Mouse (Mus musculus) gastrocnemius, adult 2 months (tissue): ENCODE results near the gene Rapgef5. TPM values are rescaled to one million over a fixed set of nuclear protein-coding genes. Genes with fewer than 3 reads are reported as not detected.

Experiments used
- DNase-seq: peaks from one replicate; pipeline ENCODE4 v3.0.0; 2022
- H3K27ac ChIP-seq: fragments of 200-600 bp; 2 replicates; pipeline ENCODE4 v1.8.1; 2022; ENCODE audit warnings: mild to moderate bottlenecking
- H3K4me3 ChIP-seq: fragments of 200-600 bp; 2 replicates; pipeline ENCODE4 v1.8.1; 2022; ENCODE audit warnings: mild to moderate bottlenecking, moderate library complexity
- CTCF ChIP-seq: fragments of 200-600 bp; IDR thresholded peaks from 2 replicates; pipeline ENCODE4 v1.8.1; 2022; ENCODE audit warnings: antibody characterized with exemption, mild to moderate bottlenecking, moderate library complexity
- intact Hi-C: fragments of 180-260 bp; cut with DNase I; formaldehyde crosslinking; loops from one replicate; pipeline ENCODE4 v1.15.1; 2025
- total RNA-seq, 2 experiments: library from RNA; stranded (reverse); gene quantifications; 2 replicates each; pipeline ENCODE4 v1.2.3; 2021

Gene Rapgef5
- total RNA-seq, 2 experiments from 2014 or later: 4.1 to 5.4 TPM

DNA sequence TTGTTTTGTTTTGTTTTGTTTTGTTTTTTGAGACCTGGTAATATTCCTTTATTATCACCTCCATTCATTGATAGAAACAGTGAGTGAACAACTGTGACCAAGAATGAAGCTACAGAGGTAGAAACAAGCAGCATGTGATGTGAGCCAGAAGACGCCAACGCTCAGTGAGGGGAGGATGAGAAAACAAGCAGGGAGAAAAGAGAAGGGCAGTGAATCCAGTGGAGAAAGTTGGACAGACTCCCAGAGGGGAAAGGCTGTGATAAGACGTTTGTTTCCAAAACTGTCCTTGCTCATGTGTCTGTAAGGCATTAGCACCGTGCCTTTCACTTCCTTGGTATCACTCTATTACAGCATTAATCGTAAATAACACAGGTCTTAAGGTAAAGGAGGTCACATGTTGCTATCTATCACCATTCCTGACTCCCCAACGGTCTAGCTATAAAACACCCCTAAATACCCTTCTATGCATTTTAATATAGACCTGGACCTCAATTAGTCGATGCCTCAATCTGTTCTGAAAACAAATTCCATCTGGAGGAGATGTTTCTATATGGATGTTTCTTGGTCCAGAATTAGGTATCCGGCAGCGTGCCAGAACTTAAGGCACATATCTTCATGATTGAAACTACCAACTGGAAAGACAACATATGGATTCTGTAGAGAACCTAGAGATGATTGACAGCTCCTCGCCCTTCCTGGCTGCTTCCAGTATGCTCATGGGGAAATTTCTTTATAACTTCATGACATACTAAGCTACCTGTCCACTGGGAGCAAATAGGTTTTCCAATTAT lies 153.5 kb downstream of the Rapgef5 start:
- no peak overlapping the region for H3K4me3 ChIP-seq
- peak overlapping the region; percentile 74 for H3K27ac ChIP-seq
- no peak for TF ChIP-seq CTCF
- intact Hi-C loops: no loop called here
- DNase-seq: no peak

DNA sequence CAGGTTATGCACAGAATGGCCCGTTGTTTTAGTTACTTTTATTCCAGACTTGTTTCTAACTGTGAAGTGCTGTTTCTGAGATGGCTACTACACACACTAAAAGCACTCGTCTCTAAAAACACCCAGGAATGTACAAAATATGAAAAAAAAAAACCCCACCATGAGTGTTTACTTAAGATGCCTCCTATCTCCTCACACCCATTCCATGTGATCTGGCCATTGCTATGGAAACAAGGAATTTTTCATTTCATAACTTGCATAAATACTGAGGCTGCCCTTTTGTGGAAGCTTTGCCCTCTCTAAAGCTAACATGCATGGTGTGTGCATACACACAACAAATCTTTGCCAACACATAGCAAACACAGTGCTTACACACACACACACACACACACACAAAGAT lies 156.9 kb downstream of the Rapgef5 start:
- TF ChIP-seq CTCF: no peak
- Histone ChIP-seq H3K4me3 (no peak overlapping the region), H3K27ac (no peak overlapping the region)
- DNase-seq: no peak
- intact Hi-C loops: no loop called here

DNA sequence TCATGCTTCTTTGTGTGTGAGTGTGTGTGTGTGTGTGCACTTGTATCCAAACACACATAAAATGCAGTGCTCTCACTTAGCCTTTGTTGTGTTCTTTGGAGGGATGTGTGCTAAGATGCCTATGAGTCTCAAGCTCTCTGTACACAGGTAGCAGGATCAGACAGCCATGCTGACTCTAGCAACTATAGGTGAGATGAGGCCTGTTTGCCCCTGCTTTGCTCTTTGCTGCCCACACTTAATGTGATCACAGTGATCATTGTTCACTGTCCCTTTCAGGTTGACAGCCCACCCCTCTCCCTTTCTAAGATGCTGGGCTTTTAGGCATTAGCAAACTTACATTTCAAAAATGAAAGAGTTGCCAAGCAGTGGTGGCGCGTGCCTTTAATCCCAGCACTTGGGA lies 158.2 kb downstream of the Rapgef5 start:
- intact Hi-C loops: no loop called here

DNA sequence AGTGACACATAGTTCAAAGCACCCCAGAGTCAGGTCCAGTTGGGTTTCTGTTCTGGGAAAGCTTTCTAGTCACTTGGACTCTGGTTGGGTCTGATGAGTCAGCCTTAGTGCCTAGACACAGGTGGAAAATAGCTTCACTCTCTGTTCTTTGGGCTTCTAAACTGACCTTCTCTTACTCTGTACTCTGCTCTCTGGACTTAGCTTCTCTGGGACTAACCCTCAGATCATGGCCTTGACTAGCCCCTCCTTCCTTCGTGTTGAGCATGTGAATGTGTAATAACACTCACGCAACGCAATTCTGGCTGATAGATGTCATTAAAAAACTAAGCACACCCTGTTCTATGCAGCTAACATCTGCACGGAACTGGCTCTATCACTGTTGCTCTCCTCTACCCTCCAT lies 160.0 kb downstream of the Rapgef5 start:
- H3K4me3 ChIP-seq: no peak overlapping the region
- intact Hi-C loops: no loop called here
- DNase-seq: no peak
- H3K27ac ChIP-seq: no peak overlapping the region
- TF ChIP-seq CTCF: no peak

More for the DNA sequence above, 158.2 kb downstream of the Rapgef5 start:
- Histone ChIP-seq H3K4me3 (no peak overlapping the region), H3K27ac (no peak overlapping the region)
- no peak for DNase-seq
- TF ChIP-seq CTCF: no peak

DNA sequence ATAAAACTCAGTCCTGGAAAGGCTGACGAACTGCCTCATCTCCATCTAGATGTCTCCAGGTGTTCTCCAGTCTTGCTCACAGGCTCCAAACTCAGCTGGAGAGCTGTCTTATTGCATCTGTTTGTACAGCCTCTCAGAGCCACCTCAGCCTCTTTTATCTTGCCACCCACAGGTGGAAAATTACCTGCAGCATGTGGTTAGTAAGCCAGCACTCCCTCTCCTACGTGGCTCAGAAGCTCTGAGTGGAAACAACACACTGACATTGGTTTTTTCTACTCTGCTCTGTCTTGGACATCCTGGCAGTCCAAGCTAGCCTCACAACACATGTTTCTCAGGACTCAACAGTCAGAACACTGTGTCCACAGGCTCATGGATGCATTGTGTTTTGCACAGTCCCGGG lies 162.6 kb downstream of the Rapgef5 start:
- no peak for DNase-seq
- intact Hi-C loops: no loop called here
- TF ChIP-seq CTCF: no peak
- H3K27ac ChIP-seq: peak overlapping the region; percentile 40; the same call in 1 of the 2 replicates
- H3K4me3 ChIP-seq: no peak overlapping the region

DNA sequence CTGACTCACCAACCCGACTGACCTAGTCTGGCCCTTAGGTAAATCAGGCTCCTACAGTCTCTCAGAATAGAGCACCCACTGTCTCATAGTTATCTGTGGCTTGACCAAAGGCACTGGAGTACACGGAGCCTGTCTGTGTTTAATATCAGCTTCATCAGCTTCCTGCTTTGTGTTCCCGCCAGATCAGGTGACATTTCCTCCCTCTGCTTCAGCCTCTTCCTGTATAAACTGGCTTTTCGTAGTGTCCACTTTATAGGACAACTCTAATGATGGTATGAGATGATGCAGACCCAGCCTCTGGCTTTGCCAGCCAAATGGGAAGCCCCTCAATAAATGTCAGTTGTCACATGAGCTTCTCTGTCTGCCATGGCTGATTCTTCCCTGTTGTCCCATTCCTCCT lies 163.5 kb downstream of the Rapgef5 start:
- intact Hi-C loops: no loop called here
- Histone ChIP-seq H3K27ac (peak overlapping the region; percentile 35; the same call in 1 of the 2 replicates), H3K4me3 (no peak overlapping the region)
- no peak for TF ChIP-seq CTCF
- no peak for DNase-seq

DNA sequence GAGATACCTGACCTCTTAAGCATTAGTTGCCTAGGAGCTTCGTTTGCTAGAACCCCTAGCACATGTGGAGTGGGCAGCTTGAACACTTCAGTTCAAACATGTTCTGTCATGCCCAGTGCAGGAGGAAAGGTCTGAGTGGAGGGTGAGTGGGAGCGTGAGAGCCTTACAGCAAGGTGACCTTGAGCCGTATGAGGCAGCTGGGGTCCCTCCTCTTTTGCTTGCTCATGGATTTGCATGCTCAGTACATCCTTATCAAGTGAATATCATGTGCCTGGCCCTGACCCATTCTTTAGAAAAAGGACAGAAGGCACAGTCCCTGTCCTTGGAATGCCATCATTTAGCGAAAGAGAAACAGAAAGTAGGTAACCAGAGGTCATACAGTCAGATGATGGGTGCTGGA lies 165.0 kb downstream of the Rapgef5 start:
- Histone ChIP-seq H3K4me3 (no peak overlapping the region), H3K27ac (no peak overlapping the region)
- no peak for DNase-seq
- no peak for TF ChIP-seq CTCF
- intact Hi-C loops: no loop called here

DNA sequence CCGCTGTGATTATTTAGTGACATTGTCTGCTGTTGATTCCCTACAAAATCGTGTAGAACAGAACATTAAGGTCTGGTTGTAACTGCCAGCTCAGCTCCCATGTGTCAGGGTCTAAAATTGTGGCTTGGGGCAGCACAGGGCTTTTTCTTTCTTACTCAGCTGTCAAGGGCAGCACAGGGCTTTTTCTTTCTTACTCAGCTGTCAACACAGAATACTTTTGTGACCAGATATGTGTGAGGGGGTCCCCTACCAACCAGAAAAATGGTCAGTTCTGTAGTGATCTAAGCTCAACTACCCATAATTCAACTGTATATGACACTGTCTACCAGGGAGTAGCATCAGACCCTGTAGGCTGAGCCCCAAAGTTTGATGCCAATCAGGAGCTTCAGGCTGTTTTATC lies 167.1 kb downstream of the Rapgef5 start:
- DNase-seq: no peak
- TF ChIP-seq CTCF: no peak
- intact Hi-C loops: no loop called here
- no peak overlapping the region for H3K27ac ChIP-seq
- H3K4me3 ChIP-seq: no peak overlapping the region

DNA sequence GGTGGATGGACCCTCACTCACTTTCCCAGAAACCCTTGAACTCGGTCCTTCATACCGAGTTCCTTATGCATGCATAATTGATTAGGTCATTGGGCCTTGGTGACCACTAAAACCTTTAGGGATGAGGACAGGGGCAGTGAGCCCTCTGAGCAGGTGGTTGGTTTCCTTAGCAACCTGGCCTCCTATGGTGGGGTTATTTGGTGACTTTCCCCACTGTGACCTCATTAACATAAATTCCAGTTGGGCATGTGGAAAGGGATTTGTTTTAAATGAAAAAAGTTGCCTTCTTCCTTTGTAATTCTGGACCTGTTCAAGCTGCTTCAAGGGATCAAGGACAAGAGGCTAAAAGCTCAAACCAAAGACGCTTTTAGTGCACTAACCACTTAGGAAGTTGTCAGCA lies 167.7 kb downstream of the Rapgef5 start:
- intact Hi-C loops: no loop called here
- no peak for TF ChIP-seq CTCF
- DNase-seq: no peak

DNA sequence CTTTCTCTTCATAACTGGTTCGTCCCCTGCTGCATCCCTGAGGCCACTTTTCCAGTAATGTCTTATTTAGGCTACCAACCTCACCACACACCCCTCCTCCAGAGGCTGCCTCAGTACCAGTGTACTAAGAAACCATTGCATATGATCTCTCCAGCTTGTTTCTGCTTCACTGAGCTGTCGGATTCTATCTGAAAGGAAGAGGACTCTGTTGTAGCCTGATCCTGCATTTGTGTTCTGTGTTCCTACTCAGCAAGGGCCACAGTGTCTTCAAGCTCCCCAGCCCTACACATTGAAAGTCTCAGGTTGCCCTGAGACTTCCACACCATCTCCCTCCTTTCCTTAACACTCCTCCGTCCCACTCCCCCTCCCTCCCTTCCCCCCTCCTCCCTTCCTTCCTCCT lies 168.5 kb downstream of the Rapgef5 start:
- Histone ChIP-seq H3K27ac (no peak overlapping the region), H3K4me3 (no peak overlapping the region)
- no peak for DNase-seq
- no peak for TF ChIP-seq CTCF
- intact Hi-C loops: no loop called here

More for the DNA sequence above, 167.7 kb downstream of the Rapgef5 start:
- Histone ChIP-seq H3K27ac (no peak overlapping the region), H3K4me3 (no peak overlapping the region)

DNA sequence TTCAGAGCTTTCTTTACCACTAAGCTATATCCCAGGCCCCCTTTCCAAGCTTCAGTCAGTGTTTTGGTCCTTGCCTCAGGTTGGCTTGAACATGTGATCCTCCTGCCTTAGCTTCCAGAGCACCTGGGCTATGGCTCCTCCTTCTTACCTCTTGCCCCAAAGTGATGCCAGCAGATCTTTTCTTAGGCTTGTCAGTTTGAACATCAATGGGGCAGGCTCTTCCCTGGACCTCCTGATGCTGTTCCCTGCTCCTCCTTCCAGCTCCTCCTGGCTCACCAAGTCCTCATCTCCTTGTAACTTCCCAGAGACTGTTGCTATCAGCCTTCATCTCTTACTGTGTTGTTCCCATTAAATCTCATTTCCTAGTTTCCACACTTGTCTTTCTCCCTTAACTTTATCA lies 169.1 kb downstream of the Rapgef5 start:
- TF ChIP-seq CTCF: no peak
- no peak for DNase-seq
- Histone ChIP-seq H3K27ac (no peak overlapping the region), H3K4me3 (no peak overlapping the region)
- intact Hi-C loops: no loop called here

DNA sequence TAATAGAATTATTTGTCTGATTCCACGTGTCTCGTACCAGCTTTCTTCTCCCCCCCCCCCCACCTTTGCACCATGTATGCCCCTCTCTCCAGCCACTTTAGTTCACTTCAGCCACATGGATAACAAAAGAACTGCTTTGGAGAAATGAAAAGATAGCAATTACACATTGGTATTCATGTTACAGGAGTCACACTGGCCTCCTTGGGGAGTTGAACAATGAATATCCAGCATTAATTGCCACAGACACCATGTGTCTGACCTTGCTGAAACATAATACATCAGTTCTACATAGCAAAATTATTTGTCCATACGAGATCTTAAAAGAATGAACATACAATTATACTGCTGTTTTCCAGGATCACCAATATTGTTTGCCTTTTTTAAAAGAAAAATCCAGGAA lies 170.5 kb downstream of the Rapgef5 start:
- Histone ChIP-seq H3K27ac (no peak overlapping the region), H3K4me3 (no peak overlapping the region)
- no peak for DNase-seq
- no peak for TF ChIP-seq CTCF
- intact Hi-C loops: no loop called here

DNA sequence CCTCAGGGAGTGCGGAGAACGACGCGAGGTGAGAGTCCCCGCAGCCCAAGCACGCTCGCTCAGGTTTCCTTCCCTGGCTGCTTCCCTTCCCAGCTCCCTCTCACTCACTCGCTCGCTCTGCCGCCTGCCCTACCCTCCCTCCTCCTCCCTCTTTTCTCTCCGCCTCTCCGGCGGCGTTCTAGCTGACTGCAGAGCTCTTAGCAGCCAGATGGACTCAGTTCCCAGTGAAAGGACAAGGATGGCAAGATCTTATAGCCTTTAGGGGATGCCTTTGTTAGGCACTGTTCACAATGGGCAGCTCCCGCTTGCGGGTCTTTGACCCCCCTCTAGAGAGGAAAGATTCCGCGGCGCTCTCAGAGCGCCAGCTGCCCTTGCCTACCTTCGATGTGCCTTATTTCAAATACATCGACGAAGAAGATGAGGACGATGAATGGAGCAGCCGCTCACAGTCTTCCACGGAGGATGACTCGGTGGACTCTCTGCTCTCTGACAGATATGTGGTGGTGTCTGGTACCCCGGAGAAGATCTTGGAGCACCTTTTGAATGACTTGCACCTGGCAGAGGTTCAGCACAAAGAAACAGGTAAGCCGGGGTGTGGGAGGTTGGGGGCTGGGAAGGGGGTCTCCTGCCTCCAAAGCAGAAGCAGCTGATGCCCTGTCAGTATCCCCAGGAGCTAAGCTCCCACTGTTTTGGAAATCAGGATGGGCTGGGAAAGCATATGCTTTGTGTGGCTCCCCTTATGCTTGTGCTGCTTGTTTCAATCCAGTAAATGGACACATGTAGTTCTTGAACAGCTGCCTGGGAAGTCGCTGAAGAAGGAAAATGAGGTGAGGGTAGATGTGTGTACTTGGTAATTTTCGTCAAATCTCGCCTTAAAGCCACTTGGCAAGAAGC lies 172.6 kb downstream of the Rapgef5 start:
- Histone ChIP-seq H3K27ac (no peak overlapping the region), H3K4me3 (peak overlapping the region; percentile 44)
- intact Hi-C loops: no loop called here
- TF ChIP-seq CTCF: no peak
- DNase-seq: peak; percentile 19
